Mouse (Mus musculus) heart, embryonic 13.5 days (tissue): ENCODE results near the gene Gjb4. TPM values are rescaled to one million over a fixed set of nuclear protein-coding genes. Genes with fewer than 3 reads are reported as not detected.

ENCODE experiments used
- ATAC-seq: fragments of 200-750 bp; cut with Nextera tagmentation; 2 replicates; pipeline ENCODE4 v1.8.0; 2017; ENCODE audit warnings: moderate TSS enrichment; ENCODE audit not compliant: insufficient number of reproducible peaks, low FRiP score, low TSS enrichment; ENCODE audit errors: extremely low read depth
- H3K27ac ChIP-seq: fragments of 300-500 bp; sonication (generic); replicated peaks from 2 replicates; pipeline ENCODE4 v1.5.1; 2015; ENCODE audit warnings: moderate library complexity, mild to moderate bottlenecking, inconsistent platforms
- H3K27me3 ChIP-seq: fragments of 300-500 bp; sonication (generic); replicated peaks from 2 replicates; pipeline ENCODE4 v1.6.1; 2015; ENCODE audit warnings: mild to moderate bottlenecking, inconsistent platforms
- H3K36me3 ChIP-seq: fragments of 300-500 bp; sonication (generic); 2 replicates; pipeline ENCODE4 v1.6.1; 2015; ENCODE audit warnings: mild to moderate bottlenecking, inconsistent platforms
- H3K4me1 ChIP-seq: fragments of 300-500 bp; sonication (generic); 2 replicates; pipeline ENCODE4 v1.6.1; 2015; ENCODE audit warnings: inconsistent platforms
- H3K4me2 ChIP-seq: fragments of 300-500 bp; sonication (generic); 2 replicates; pipeline ENCODE4 v1.6.1; 2015; ENCODE audit warnings: inconsistent platforms, mild to moderate bottlenecking, moderate library complexity
- H3K4me3 ChIP-seq: fragments of 300-500 bp; sonication (generic); 2 replicates; pipeline ENCODE4 v1.5.1; 2015; ENCODE audit warnings: moderate library complexity, mild to moderate bottlenecking, inconsistent platforms
- H3K9ac ChIP-seq: fragments of 300-500 bp; sonication (generic); 2 replicates; pipeline ENCODE4 v1.6.1; 2015; ENCODE audit warnings: inconsistent platforms, mild to moderate bottlenecking, moderate library complexity
- H3K9me3 ChIP-seq: fragments of 300-500 bp; sonication (generic); 2 replicates; pipeline ENCODE4 v1.6.1; 2016; ENCODE audit warnings: inconsistent platforms
- whole genome bisulfite sequencing: fragments of 180-500 bp; shearing (Covaris S2); methylation state at CpG from one replicate; pipeline ENCODE4 v1.1.7; 2015; ENCODE audit warnings: mixed read lengths; 5-methylcytosine and 5-hydroxymethylcytosine counted together
- polyA plus RNA-seq: library from polyadenylated mRNA; unstranded; fragments of >200 nt; fragmentation: Nextera tagmentation; extraction: Ambion mirVana; gene quantifications from 2 replicates; pipeline ENCODE4 v1.2.1, GENCODE M21; 2015

The Gjb4 gene
- 0.23 TPM in 1 of 2 replicates, not detected in the other for polyA plus RNA-seq

- ATAC-seq = no peak
- Histone ChIP-seq H3K36me3 (no peaks in the 10 kb centered on the region), H3K9ac (no peak within 1 kb of the TSS), H3K4me2 (no peak within 1 kb of the TSS), H3K27me3 (peaks cover 16% of the 10 kb centered on the region), H3K4me3 (no peak within 1 kb of the TSS), H3K9me3 (no peaks in the 10 kb centered on the region), H3K27ac (peak within 1 kb of the TSS; percentile 33), H3K4me1 (peaks cover 38% of the 10 kb centered on the region)
- WGBS = 58% methylated on average over 8 of the region's 8 CpGs
Observed at GRCm38 (mm10) chr4:127353951-127354438, at the start of gene Gjb4. Gjb4 (minus strand) TSS chr4:127354081.

GRCm38 (mm10) chr4:127402614-127403013, 48.7 kb upstream of the Gjb4 start:
- H3K9ac ChIP-seq = no peak overlapping the region
- no peak overlapping the region for H3K27ac ChIP-seq
- 48% methylated on average over 3 of the region's 3 CpGs for WGBS
- no peak overlapping the region for H3K4me3 ChIP-seq
- no peak for ATAC-seq
- no peak overlapping the region for H3K4me2 ChIP-seq
- H3K36me3 ChIP-seq = no peaks in the 10 kb centered on the region
- H3K9me3 ChIP-seq = no peaks in the 10 kb centered on the region
- H3K4me1 ChIP-seq = no peaks in the 10 kb centered on the region
- H3K27me3 ChIP-seq = 0 out of 2 replicates have a peak, but pooled peaks cover 5% of the 10 kb centered on the region

DNA sequence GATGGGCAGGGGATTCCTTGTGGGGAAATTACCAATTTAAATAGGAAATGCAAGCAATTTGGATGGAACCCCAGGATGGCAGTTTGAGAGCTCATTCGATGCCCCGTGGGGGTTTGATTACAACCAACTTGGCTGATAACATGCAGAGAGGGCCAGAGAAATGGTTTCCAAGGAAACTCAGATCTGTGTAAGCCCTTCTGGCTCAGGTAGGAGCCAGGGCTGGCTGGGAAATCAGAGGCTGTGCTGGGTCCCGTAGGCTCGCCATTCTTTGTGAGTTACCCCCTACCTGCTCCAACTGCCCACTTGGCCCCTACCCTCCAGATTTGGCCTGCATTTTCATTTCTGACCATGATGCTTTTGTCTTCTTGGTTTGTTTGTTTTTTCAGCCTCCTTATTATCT, 48.3 kb upstream of the Gjb4 start:
- Histone ChIP-seq H3K4me1 (no peaks in the 10 kb centered on the region), H3K36me3 (no peaks in the 10 kb centered on the region), H3K4me2 (no peak overlapping the region), H3K27ac (no peak overlapping the region), H3K4me3 (no peak overlapping the region), H3K9me3 (no peaks in the 10 kb centered on the region), H3K27me3 (0 out of 2 replicates have a peak, but pooled peaks cover 5% of the 10 kb centered on the region), H3K9ac (no peak overlapping the region)
- WGBS = 68% methylated on average over 4 of the region's 4 CpGs
- ATAC-seq = no peak

GRCm38 (mm10) chr4:127400165-127401145, 46.6 kb upstream of the Gjb4 start:
- H3K4me3 ChIP-seq = no peak overlapping the region
- H3K9me3 ChIP-seq = no peaks in the 10 kb centered on the region
- H3K36me3 ChIP-seq = no peaks in the 10 kb centered on the region
- H3K27ac ChIP-seq = no peak overlapping the region
- ATAC-seq = no peak
- 0 out of 2 replicates have a peak, but pooled peaks cover 5% of the 10 kb centered on the region for H3K27me3 ChIP-seq
- 39% methylated on average over 11 of the region's 11 CpGs for WGBS
- H3K4me2 ChIP-seq = no peak overlapping the region
- H3K4me1 ChIP-seq = no peaks in the 10 kb centered on the region
- no peak overlapping the region for H3K9ac ChIP-seq

GRCm38 (mm10) chr4:127395591-127395990, 41.7 kb upstream of the Gjb4 start:
- Histone ChIP-seq H3K27me3 (0 out of 2 replicates have a peak, but pooled peaks cover 5% of the 10 kb centered on the region), H3K4me1 (no peaks in the 10 kb centered on the region), H3K27ac (no peak overlapping the region), H3K36me3 (no peaks in the 10 kb centered on the region), H3K9ac (no peak overlapping the region), H3K9me3 (no peaks in the 10 kb centered on the region), H3K4me3 (no peak overlapping the region), H3K4me2 (no peak overlapping the region)
- ATAC-seq = no peak
- 49% methylated on average over 4 of the region's 4 CpGs for WGBS

DNA sequence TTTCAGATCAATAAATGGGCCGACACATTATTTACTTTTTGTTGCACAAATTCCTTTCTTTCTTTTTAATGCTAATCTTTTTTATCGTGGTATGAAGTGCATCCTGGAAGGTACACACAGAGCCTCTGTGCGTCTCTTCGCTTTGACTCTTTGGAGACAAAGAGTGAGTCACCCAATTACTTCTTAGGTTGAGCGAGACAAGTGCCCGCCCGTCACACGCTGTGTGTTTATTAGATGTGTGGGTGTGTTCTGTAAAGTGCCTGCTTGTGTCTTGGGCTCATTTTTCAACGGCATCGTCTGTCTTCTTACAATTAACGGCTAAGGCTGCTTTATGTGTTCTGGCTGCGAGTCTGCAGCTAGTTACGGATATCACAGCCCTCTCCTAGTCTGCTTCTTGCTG, 35.8 kb upstream of the Gjb4 start:
- H3K27me3 ChIP-seq = no peaks in the 10 kb centered on the region
- H3K27ac ChIP-seq = no peak overlapping the region
- no peaks in the 10 kb centered on the region for H3K9me3 ChIP-seq
- no peaks in the 10 kb centered on the region for H3K4me1 ChIP-seq
- H3K4me2 ChIP-seq = no peak overlapping the region
- H3K9ac ChIP-seq = no peak overlapping the region
- WGBS = 62% methylated on average over 13 of the region's 13 CpGs
- ATAC-seq = no peak
- no peak overlapping the region for H3K4me3 ChIP-seq
- H3K36me3 ChIP-seq = no peaks in the 10 kb centered on the region

DNA sequence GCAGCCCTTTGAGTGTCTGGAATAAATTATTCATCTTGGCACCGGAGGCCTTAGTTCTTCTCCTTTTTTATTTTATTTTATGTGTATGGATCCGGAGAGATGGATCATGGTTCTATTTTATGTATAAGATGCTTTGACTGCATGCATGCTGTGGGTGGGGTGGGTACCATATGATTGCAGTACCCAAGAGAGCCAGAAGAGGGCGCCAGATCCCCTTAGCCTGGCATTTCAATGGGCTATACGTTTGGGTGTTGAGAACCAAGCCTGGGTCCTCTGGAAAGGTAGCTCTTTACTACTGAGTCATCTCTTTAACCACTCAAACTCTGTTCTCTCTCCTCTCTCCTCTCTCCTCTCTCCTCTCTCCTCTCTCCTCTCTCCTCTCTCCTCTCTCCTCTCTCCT, 23.5 kb upstream of the Gjb4 start:
- H3K27me3 ChIP-seq = peaks cover 2% of the 10 kb centered on the region; the same call in 1 of the 2 replicates
- WGBS = 25% methylated on average over 4 of the region's 4 CpGs

GRCm38 (mm10) chr4:127375541-127376177, 21.8 kb upstream of the Gjb4 start:
- Histone ChIP-seq H3K27me3 (peaks cover 2% of the 10 kb centered on the region; the same call in 1 of the 2 replicates), H3K36me3 (no peaks in the 10 kb centered on the region), H3K4me3 (no peak overlapping the region), H3K27ac (no peak overlapping the region), H3K9ac (no peak overlapping the region), H3K4me1 (peaks cover 26% of the 10 kb centered on the region), H3K9me3 (no peaks in the 10 kb centered on the region), H3K4me2 (no peak overlapping the region)
- WGBS = 67% methylated on average over 17 of the region's 17 CpGs
- no peak for ATAC-seq

More for the DNA sequence above, 23.5 kb upstream of the Gjb4 start:
- H3K36me3 ChIP-seq = no peaks in the 10 kb centered on the region
- no peak for ATAC-seq
- H3K4me1 ChIP-seq = peaks cover 18% of the 10 kb centered on the region
- H3K9me3 ChIP-seq = no peaks in the 10 kb centered on the region
- no peak overlapping the region for H3K4me3 ChIP-seq
- no peak overlapping the region for H3K9ac ChIP-seq
- no peak overlapping the region for H3K4me2 ChIP-seq
- no peak overlapping the region for H3K27ac ChIP-seq

GRCm38 (mm10) chr4:127374645-127375044, 20.8 kb upstream of the Gjb4 start:
- H3K9ac ChIP-seq = no peak overlapping the region
- no peaks in the 10 kb centered on the region for H3K9me3 ChIP-seq
- H3K36me3 ChIP-seq = no peaks in the 10 kb centered on the region
- peaks cover 2% of the 10 kb centered on the region; the same call in 1 of the 2 replicates for H3K27me3 ChIP-seq
- 82% methylated on average over 4 of the region's 4 CpGs for WGBS
- no peak overlapping the region for H3K4me2 ChIP-seq
- no peak for ATAC-seq
- no peak overlapping the region for H3K27ac ChIP-seq
- no peak overlapping the region for H3K4me3 ChIP-seq
- peaks cover 26% of the 10 kb centered on the region for H3K4me1 ChIP-seq

DNA sequence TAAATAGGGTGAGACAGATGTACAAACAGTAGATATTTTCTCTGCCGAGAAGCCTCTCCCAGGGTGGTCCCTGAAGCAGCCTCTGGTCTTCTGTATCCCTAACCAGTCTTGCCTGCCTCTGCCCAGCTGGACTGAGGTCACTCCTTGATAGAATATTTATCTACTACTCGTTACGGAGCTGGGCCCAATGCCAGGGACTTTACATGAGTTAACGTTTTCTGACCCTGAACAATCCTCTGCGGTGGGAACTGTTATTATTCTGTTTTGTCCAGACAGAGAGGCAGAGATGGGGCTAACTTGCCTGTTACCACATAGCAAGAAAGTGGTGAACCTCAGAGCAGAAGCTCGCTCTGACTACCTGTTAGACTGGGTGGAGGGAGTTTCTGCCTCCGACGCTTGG, 19.6 kb upstream of the Gjb4 start:
- Histone ChIP-seq H3K27me3 (peaks cover 2% of the 10 kb centered on the region; the same call in 1 of the 2 replicates), H3K9me3 (no peaks in the 10 kb centered on the region), H3K36me3 (no peaks in the 10 kb centered on the region), H3K4me2 (no peak overlapping the region), H3K4me1 (peaks cover 28% of the 10 kb centered on the region), H3K27ac (no peak overlapping the region), H3K4me3 (no peak overlapping the region), H3K9ac (no peak overlapping the region)
- ATAC-seq = no peak
- WGBS = 35% methylated on average over 8 of the region's 8 CpGs

- Histone ChIP-seq H3K36me3 (no peaks in the 10 kb centered on the region), H3K4me2 (no peak overlapping the region), H3K9ac (no peak overlapping the region), H3K27me3 (peaks cover 2% of the 10 kb centered on the region; the same call in 1 of the 2 replicates), H3K27ac (0 out of 2 replicates have a peak overlapping the region, but pooled peaks have one; percentile 8), H3K4me3 (no peak overlapping the region), H3K9me3 (no peaks in the 10 kb centered on the region), H3K4me1 (peaks cover 34% of the 10 kb centered on the region)
- 44% methylated on average over 5 of the region's 5 CpGs for WGBS
- ATAC-seq = no peak
Observed at GRCm38 (mm10) chr4:127371546-127371945, 17.7 kb upstream of the Gjb4 start.
